Mouse (Mus musculus) C2C12 (cell line): Measurements from ENCODE around the gene Ccl26.

Source experiments
- CTCF ChIP-seq: IDR thresholded peaks from one replicate; pipeline ENCODE4 v1.5.1; 2011; ENCODE audit not compliant: control insufficient read depth, insufficient read depth, insufficient read length
- MAX ChIP-seq: IDR thresholded peaks from one replicate; pipeline ENCODE4 v1.6.1; 2011; ENCODE audit warnings: mild to moderate bottlenecking, control low read depth
- MYOD1 ChIP-seq: IDR thresholded peaks from one replicate; pipeline ENCODE4 v1.6.1; 2011; ENCODE audit warnings: low read depth; ENCODE audit not compliant: control insufficient read depth, insufficient read length

DNA sequence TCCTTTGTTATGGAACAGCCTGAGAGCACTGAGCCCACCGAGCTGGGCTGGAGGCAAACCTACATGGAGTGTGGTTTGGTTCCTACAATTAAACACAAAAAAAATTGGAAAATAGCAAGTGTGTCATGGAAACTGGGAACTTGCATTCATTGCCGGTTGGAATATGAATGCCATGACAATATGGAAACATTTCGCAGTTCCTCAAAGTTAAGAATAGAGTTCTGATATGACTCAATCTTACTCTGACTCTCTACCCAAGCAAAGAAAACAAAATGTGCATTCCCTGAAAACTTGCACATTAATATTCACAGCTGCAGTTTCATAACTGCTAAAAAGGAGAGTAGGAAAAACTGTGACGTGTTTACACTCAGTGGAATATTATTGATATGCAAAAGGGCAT is 19.0 kb upstream of the Ccl26 start:
- no peak for TF ChIP-seq MAX
- TF ChIP-seq CTCF: no peak
- no peak for TF ChIP-seq MYOD1
